Comparison of ENCODE assay signal across 9 mouse cellular contexts in genomic region chr9:103110727-103111501, GRCm38 (mm10). TPM values are rescaled to one million over a fixed set of nuclear protein-coding genes. Genes with fewer than 3 reads are reported as not detected.
DNase-seq lines count a peak whose midpoint lies in the region; ATAC-seq and TF ChIP-seq lines count a peak whose summit lies in the region.
"Had no signal": no experiment of that assay in that cellular context is flagged by ENCODE, and none has a peak within 500 bp of the region (broad histone marks: within the 10 kb centered on the region; RNA-seq: fewer than 3 reads in every experiment).

No protein-coding gene starts in this region.

- H3K27ac ChIP-seq in cerebellum, adult 2 months (ENCODE audit: insufficient read depth, low read length): peak overlapping the region; percentile 91
- H3K27ac ChIP-seq in hindbrain, embryonic 11.5 days (ENCODE audit: low read depth, low read length): peak overlapping the region; percentile 90
- H3K27ac ChIP-seq in lung, postnatal 0 days (ENCODE audit: low read length): peak overlapping the region; percentile 34

- no peak for TF ChIP-seq CTCF in cerebellum, adult 2 months (IDR thresholded peaks at IDR 0.05; ENCODE audit: borderline replicate concordance, insufficient read depth, low read depth, low read length)
- no peak for TF ChIP-seq CTCF in lung, postnatal 0 days (IDR thresholded peaks at IDR 0.05)

- TF ChIP-seq EP300 in lung, postnatal 0 days (IDR thresholded peaks at IDR 0.05): peak; percentile 65

- H3K9me3 ChIP-seq in hindbrain, embryonic 11.5 days (ENCODE audit: control insufficient read depth, low read length): no peaks in the 10 kb centered on the region
- no peaks in the 10 kb centered on the region for H3K9me3 ChIP-seq in lung, postnatal 0 days (ENCODE audit: low read length)

- peak overlapping the region; percentile 86 for H3K4me2 ChIP-seq in hindbrain, embryonic 11.5 days (replicated peaks; ENCODE audit: low read depth, low read length)
- H3K4me2 ChIP-seq in lung, postnatal 0 days (replicated peaks; ENCODE audit: low read depth, low read length): peak overlapping the region; percentile 94

- peaks cover 34% of the 10 kb centered on the region for H3K4me1 ChIP-seq in cerebellum, adult 2 months (ENCODE audit: control insufficient read depth, insufficient read depth, low read length)
- peaks cover 9% of the 10 kb centered on the region for H3K4me1 ChIP-seq in hindbrain, embryonic 11.5 days (replicated peaks; ENCODE audit: control insufficient read depth, insufficient read depth, low read length)
- H3K4me1 ChIP-seq in lung, postnatal 0 days (ENCODE audit: insufficient read depth, low read depth, low read length): peaks cover 21% of the 10 kb centered on the region

- peak in 1 of 2 experiments; percentile 57 for DNase-seq in cerebellum, adult 2 months
- no peak for DNase-seq in cerebellum, adult 11-12 months
- DNase-seq in CD4-positive, CD25-positive, alpha-beta regulatory T cell, adult 2 months (ENCODE audit: low read depth, low spot score): peak; percentile 58
- DNase-seq in hindbrain, embryonic 11.5 days (ENCODE audit: low spot score): peak; percentile 50
- peak; percentile 90 for DNase-seq in lung, postnatal 0 days (ENCODE audit: low spot score)
- peak; percentile 44 for DNase-seq in yolk sac, embryonic 10.5 days (ENCODE audit: low spot score)
- DNase-seq in layer of hippocampus, adult 11-12 months (ENCODE audit: low spot score): no peak
- no peak for DNase-seq in frontal cortex, postnatal 36 days (ENCODE audit: low spot score in 2 of 2)

- 17% methylated on average over 18 of the region's 18 CpGs for WGBS in cerebellum, adult 2 months
- 18% methylated on average over 18 of the region's 18 CpGs for WGBS in hindbrain, embryonic 11.5 days
- WGBS in lung, postnatal 0 days: 8% methylated on average over 18 of the region's 18 CpGs

- ATAC-seq in hindbrain, embryonic 11.5 days (ENCODE audit: low FRiP score): peak; percentile 41
- peak; percentile 72 for ATAC-seq in lung, postnatal 0 days

- peak overlapping the region; percentile 97 for H3K4me3 ChIP-seq in cerebellum, adult 2 months (replicated peaks; ENCODE audit: insufficient read depth, low read depth, low read length)
- H3K4me3 ChIP-seq in hindbrain, embryonic 11.5 days (ENCODE audit: low read depth, low read length): peak overlapping the region; percentile 89
- H3K4me3 ChIP-seq in lung, postnatal 0 days (ENCODE audit: low read depth, low read length): peak overlapping the region; percentile 63

- TF ChIP-seq POLR2A in cerebellum, adult 2 months (IDR thresholded peaks at IDR 0.05; ENCODE audit: borderline replicate concordance, insufficient read depth, low read length): no peak

- peak overlapping the region; percentile 93 for H3K9ac ChIP-seq in hindbrain, embryonic 11.5 days (ENCODE audit: low read depth, low read length)
- H3K9ac ChIP-seq in lung, postnatal 0 days (replicated peaks; ENCODE audit: low read depth): peak overlapping the region; percentile 54

- H3K36me3 ChIP-seq in hindbrain, embryonic 11.5 days (ENCODE audit: control insufficient read depth, insufficient read depth, low read length): no peaks in the 10 kb centered on the region
- H3K36me3 ChIP-seq in lung, postnatal 0 days (ENCODE audit: insufficient read depth, low read length): no peaks in the 10 kb centered on the region

- no peaks in the 10 kb centered on the region for H3K27me3 ChIP-seq in cerebellum, adult 2 months (ENCODE audit: control insufficient read depth, insufficient read depth, low read length)
- peaks cover 3% of the 10 kb centered on the region; the same call in 1 of the 2 replicates for H3K27me3 ChIP-seq in hindbrain, embryonic 11.5 days (ENCODE audit: control insufficient read depth, insufficient read depth, low read length)
- peaks cover 13% of the 10 kb centered on the region; the same call in 1 of the 2 replicates for H3K27me3 ChIP-seq in lung, postnatal 0 days (replicated peaks; ENCODE audit: insufficient read depth, low read length)

RNA-seq across cellular contexts. Expression of gene Rab6b, which starts 0.7 kb away (rescaled TPM):
- polyA plus RNA-seq in cerebellum, adult 2 months (2012; rRNA removed): 188 and 199 TPM in 2 replicates
- 24.1 and 24.2 TPM in 2 replicates for polyA plus RNA-seq in hindbrain, embryonic 11.5 days (2014; fragmentation: Nextera tagmentation; extraction: Ambion mirVana)
- 6.8 and 7.3 TPM in 2 replicates for polyA plus RNA-seq in lung, postnatal 0 days (2015; fragmentation: Nextera tagmentation; extraction: Ambion mirVana)
- polyA plus RNA-seq: erythroblast, embryonic 14.5 days had no signal

Comparison
In these comparisons a context has a peak if more than half of its experiments do, and no peak if none do; other contexts are left out.
1. DNase-seq: peak in CD4-positive, CD25-positive, alpha-beta regulatory T cell, adult 2 months (single experiment), hindbrain, embryonic 11.5 days (single experiment), lung, postnatal 0 days (single experiment) and yolk sac, embryonic 10.5 days (single experiment); none in cerebellum, adult 11-12 months (single experiment), layer of hippocampus, adult 11-12 months (single experiment) and frontal cortex, postnatal 36 days (0 of 2).
2. H3K27ac ChIP-seq: peak in every context shown above with its lines; median percentile 91 in cerebellum, adult 2 months; 90 in hindbrain, embryonic 11.5 days; 34 in lung, postnatal 0 days.
3. Peak in every context shown above with its lines, with median percentiles within 50 percentile points of each other: H3K4me3 ChIP-seq.